Mouse (Mus musculus) CH12.LX (cell line): Measurements from ENCODE around the gene Lyl1. TPM values are rescaled to one million over a fixed set of nuclear protein-coding genes. Genes with fewer than 3 reads are reported as not detected.

ENCODE experiments used
- DNase-seq: peaks from one replicate; pipeline ENCODE4 v3.0.0-alpha.2; 2013; ENCODE audit errors: extremely low read depth
- H3K27ac ChIP-seq: 2 replicates; pipeline ENCODE4 v1.5.1; 2012; ENCODE audit warnings: low read depth, mild to moderate bottlenecking, control low read depth, moderate library complexity; ENCODE audit not compliant: insufficient read depth
- H3K27me3 ChIP-seq: replicated peaks from 2 replicates; pipeline ENCODE3; 2012; ENCODE audit warnings: inconsistent platforms
- H3K36me3 ChIP-seq, 2 experiments: replicated peaks in 1 of 2; 2 replicates each; pipeline versions ENCODE3 to v1.6.1; 2012; ENCODE audit warnings: inconsistent platforms in 1 of 2, low read length in 1 of 2, mild to moderate bottlenecking in 1 of 2, mixed read lengths in 1 of 2, moderate library complexity in 1 of 2; ENCODE audit not compliant: control insufficient read depth in 1 of 2, insufficient read depth in 1 of 2
- H3K4me1 ChIP-seq, 2 experiments: 2 replicates each; pipeline ENCODE4 v1.6.1; 2012; ENCODE audit warnings: inconsistent platforms in 1 of 2, moderate library complexity in 1 of 2; ENCODE audit not compliant: insufficient read depth in 2 of 2, control insufficient read depth in 1 of 2
- H3K4me2 ChIP-seq: 2 replicates; pipeline ENCODE4 v1.6.1; 2012; ENCODE audit warnings: low read depth, mild to moderate bottlenecking, control low read depth; ENCODE audit not compliant: poor library complexity, insufficient read depth, severe bottlenecking
- H3K4me3 ChIP-seq, 3 experiments: fragments of 150-350 bp in 1 of 3; sonication (generic) in 1 of 3; replicated peaks in 1 of 3; 2 replicates each; pipeline versions ENCODE3 to v1.5.1; 2011 to 2012; ENCODE audit warnings: low read depth in 2 of 3, low read length in 2 of 3, mild to moderate bottlenecking in 2 of 3, moderate library complexity in 2 of 3, control low read depth in 1 of 3, improper control_type of control experiment in 1 of 3, inconsistent platforms in 1 of 3, mixed read lengths in 1 of 3; ENCODE audit not compliant: poor library complexity in 1 of 3
- H3K79me2 ChIP-seq: replicated peaks from 2 replicates; pipeline ENCODE4 v1.6.1; 2012; ENCODE audit warnings: mild to moderate bottlenecking, moderate library complexity; ENCODE audit not compliant: control insufficient read depth, poor library complexity, insufficient read depth, severe bottlenecking; ENCODE audit errors: extremely low read depth
- H3K9ac ChIP-seq: 2 replicates; pipeline ENCODE4 v1.6.1; 2012; ENCODE audit warnings: low read depth, mild to moderate bottlenecking, control low read depth, moderate library complexity; ENCODE audit not compliant: insufficient read depth
- H3K9me3 ChIP-seq: replicated peaks from 2 replicates; pipeline ENCODE3; 2012; ENCODE audit warnings: low read length, inconsistent platforms, mixed read lengths
- BHLHE40 ChIP-seq: IDR thresholded peaks from 2 replicates; pipeline ENCODE4 v1.6.1; 2011; ENCODE audit warnings: mild to moderate bottlenecking, low read depth, low read length, improper control_type of control experiment
- CHD1 ChIP-seq: IDR thresholded peaks from 2 replicates; pipeline ENCODE4 v1.6.1; 2012; ENCODE audit warnings: low read depth, low read length, improper control_type of control experiment, inconsistent platforms
- CHD2 ChIP-seq: IDR thresholded peaks from 2 replicates; pipeline ENCODE4 v1.6.1; 2011; ENCODE audit warnings: low read length, improper control_type of control experiment
- ELF1 ChIP-seq: IDR thresholded peaks from 2 replicates; pipeline ENCODE4 v1.6.1; 2014; ENCODE audit warnings: low read depth, mild to moderate bottlenecking, inconsistent platforms, low read length, improper control_type of control experiment
- EP300 ChIP-seq: IDR thresholded peaks from 2 replicates; pipeline ENCODE4 v1.6.1; 2011; ENCODE audit warnings: low read length, improper control_type of control experiment
- ETS1 ChIP-seq: conservative IDR thresholded peaks from 2 replicates; pipeline ENCODE4 v1.6.1; 2012; ENCODE audit warnings: low read depth, mild to moderate bottlenecking, inconsistent platforms, low read length, improper control_type of control experiment, moderate library complexity
- GABPA ChIP-seq: IDR thresholded peaks from 2 replicates; pipeline ENCODE4 v1.6.1; 2012; ENCODE audit warnings: low read depth, low read length, improper control_type of control experiment, inconsistent platforms; ENCODE audit not compliant: insufficient replicate concordance
- HCFC1 ChIP-seq: IDR thresholded peaks from 2 replicates; pipeline ENCODE4 v1.6.1; 2012; ENCODE audit warnings: low read depth, mild to moderate bottlenecking, inconsistent platforms, low read length, improper control_type of control experiment
- IRF4 ChIP-seq: IDR thresholded peaks from 2 replicates; pipeline ENCODE4 v1.6.1; 2014; ENCODE audit warnings: low read depth, mild to moderate bottlenecking, inconsistent platforms, low read length, improper control_type of control experiment
- MAFK ChIP-seq: IDR thresholded peaks from 2 replicates; pipeline ENCODE4 v1.6.1; 2011; ENCODE audit warnings: low read length, improper control_type of control experiment; ENCODE audit not compliant: insufficient replicate concordance
- MAX ChIP-seq: IDR thresholded peaks from 2 replicates; pipeline ENCODE4 v1.6.1; 2011; ENCODE audit warnings: low read length, improper control_type of control experiment
- MAZ ChIP-seq: IDR thresholded peaks from 2 replicates; pipeline ENCODE4 v1.6.1; 2012; ENCODE audit warnings: low read depth, mild to moderate bottlenecking, inconsistent platforms, low read length, improper control_type of control experiment, moderate library complexity
- MEF2A ChIP-seq: IDR thresholded peaks from 2 replicates; pipeline ENCODE4 v1.6.1; 2014; ENCODE audit warnings: low read depth, mild to moderate bottlenecking, inconsistent platforms, low read length, improper control_type of control experiment, borderline replicate concordance
- MXI1 ChIP-seq: IDR thresholded peaks from 2 replicates; pipeline ENCODE4 v1.6.1; 2011; ENCODE audit warnings: mild to moderate bottlenecking, low read depth, low read length, improper control_type of control experiment
- MYC ChIP-seq: IDR thresholded peaks from 2 replicates; pipeline ENCODE4 v1.6.1; 2011; ENCODE audit warnings: low read depth, mild to moderate bottlenecking, improper control_type of control experiment, low read length
- NELFE ChIP-seq: IDR thresholded peaks from 2 replicates; pipeline ENCODE4 v1.6.1; 2011; ENCODE audit warnings: low read depth, low read length, improper control_type of control experiment
- POLR2A ChIP-seq: IDR thresholded peaks from 2 replicates; pipeline ENCODE4 v1.6.1; 2011; ENCODE audit warnings: low read depth, mild to moderate bottlenecking, improper control_type of control experiment, low read length
- POLR2AphosphoS2 ChIP-seq: IDR thresholded peaks from 2 replicates; pipeline ENCODE4 v1.6.1; 2011; ENCODE audit warnings: low read depth, low read length, improper control_type of control experiment
- RCOR1 ChIP-seq: conservative IDR thresholded peaks from 2 replicates; pipeline ENCODE4 v1.6.1; 2012; ENCODE audit warnings: low read depth, mild to moderate bottlenecking, inconsistent platforms, low read length, improper control_type of control experiment
- SIN3A ChIP-seq: IDR thresholded peaks from 2 replicates; pipeline ENCODE4 v1.6.1; 2012; ENCODE audit warnings: low read length, improper control_type of control experiment, inconsistent platforms
- SMC3 ChIP-seq: IDR thresholded peaks from 2 replicates; pipeline ENCODE4 v1.6.1; 2011; ENCODE audit warnings: low read depth, low read length, improper control_type of control experiment
- TBP ChIP-seq: conservative IDR thresholded peaks from 2 replicates; pipeline ENCODE4 v1.6.1; 2011; ENCODE audit warnings: low read depth, low read length, improper control_type of control experiment
- TCF12 ChIP-seq: IDR thresholded peaks from 2 replicates; pipeline ENCODE4 v1.6.1; 2014; ENCODE audit warnings: low read depth, mild to moderate bottlenecking, inconsistent platforms, low read length, improper control_type of control experiment
- UBTF ChIP-seq: IDR thresholded peaks from 2 replicates; pipeline ENCODE4 v1.6.1; 2012; ENCODE audit warnings: low read depth, mild to moderate bottlenecking, inconsistent platforms, low read length, improper control_type of control experiment, moderate library complexity
- USF1 ChIP-seq: IDR thresholded peaks from 2 replicates; pipeline ENCODE4 v1.6.1; 2014; ENCODE audit warnings: low read depth, mild to moderate bottlenecking, inconsistent platforms, low read length, improper control_type of control experiment
- USF2 ChIP-seq: conservative IDR thresholded peaks from 2 replicates; pipeline ENCODE4 v1.6.1; 2011; ENCODE audit warnings: low read depth, low read length, improper control_type of control experiment
- ZMIZ1 ChIP-seq: IDR thresholded peaks from 2 replicates; pipeline ENCODE4 v1.6.1; 2012; ENCODE audit warnings: low read depth, mild to moderate bottlenecking, inconsistent platforms, low read length, improper control_type of control experiment
- ZNF384 ChIP-seq: IDR thresholded peaks from 2 replicates; pipeline ENCODE4 v1.6.1; 2012; ENCODE audit warnings: low read depth, low read length, improper control_type of control experiment, inconsistent platforms
- dilution Hi-C: fragments of 300-500 bp; cut with MboI; formaldehyde crosslinking; loops from 2 replicates; pipeline ENCODE4 v1.14.3; 2020; ENCODE audit warnings: low sequenced_read_pairs; ENCODE audit not compliant: extremely low pct_unique_long_range_greater_than_20kb, extremely low pct_ligation_motif_present
- in situ Hi-C: fragments of 300-500 bp; cut with MboI; formaldehyde crosslinking; loops from 3 replicates; pipeline ENCODE4 v1.14.3; 2019; ENCODE audit warnings: low sequenced_read_pairs, low pct_ligation_motif_present, low pct_unique_long_range_greater_than_20kb, mixed read lengths
- polyA plus RNA-seq: library from polyadenylated mRNA; unstranded; fragments of >175 nt; gene quantifications from 2 replicates; pipeline ENCODE4 v1.2.1, GENCODE M21; 2012; ENCODE audit warnings: low read depth; ENCODE audit not compliant: insufficient read length
- total RNA-seq, 2 experiments: library from RNA; depleted of rRNA; stranded (reverse); fragments of 300-350 nt in 1 of 2; fragments of >200 nt in 1 of 2; gene quantifications; 2 replicates each; pipeline ENCODE4 v1.2.3; 2012 to 2014

Gene Lyl1
- total and polyA plus RNA-seq, 3 experiments: 20.6 to 53.2 (median 38.5) TPM

GRCm38 (mm10) chr8:84706610-84707266 is 5.5 kb downstream of the Lyl1 start:
- H3K36me3 ChIP-seq: peaks cover 9 to 31% of the 10 kb centered on the region in 2 experiments
- peak overlapping the region; percentile 63 for H3K9ac ChIP-seq
- dilution Hi-C loops (no loop called here), in situ Hi-C loops (no loop called here)
- peaks cover 12 to 54% of the 10 kb centered on the region in 2 experiments; a peak in 3 of 4 replicates for H3K4me1 ChIP-seq
- H3K4me3 ChIP-seq: peak overlapping the region; percentile 52 to 68 (median 62)
- H3K79me2 ChIP-seq: peaks cover 18% of the 10 kb centered on the region
- peaks cover 2% of the 10 kb centered on the region for H3K9me3 ChIP-seq
- peak overlapping the region; percentile 27 for H3K27ac ChIP-seq
- peaks cover 10% of the 10 kb centered on the region for H3K27me3 ChIP-seq
- TF ChIP-seq POLR2AphosphoS2 (no peak; the same call in 1 of the 2 replicates), MAX (peak; percentile 56), ELF1 (no peak), EP300 (no peak), RCOR1 (no peak), MAFK (no peak), MEF2A (0 out of 2 replicates have a peak, but pooled peaks have one; percentile 10), CHD2 (peak; percentile 42; the same call in 1 of the 2 replicates), USF1 (0 out of 2 replicates have a peak, but pooled peaks have one; percentile 11), TCF12 (0 out of 2 replicates have a peak, but pooled peaks have one; percentile 11), MXI1 (peak; percentile 85), IRF4 (peak; percentile 4; the same call in 1 of the 2 replicates), ZMIZ1 (no peak), TBP (no peak), UBTF (no peak; the same call in 1 of the 2 replicates), SIN3A (no peak), NELFE (no peak), ZNF384 (no peak)
- peak overlapping the region; percentile 71 for H3K4me2 ChIP-seq
- no peak for DNase-seq

- peaks cover 15% of the 10 kb centered on the region for H3K79me2 ChIP-seq
- H3K9me3 ChIP-seq: peaks cover 2% of the 10 kb centered on the region
- peak overlapping the region; percentile 52 to 68 (median 62) for H3K4me3 ChIP-seq
- peak; percentile 75 for DNase-seq
- H3K36me3 ChIP-seq: peaks cover 9 to 31% of the 10 kb centered on the region in 2 experiments
- dilution Hi-C loops (no loop called here), in situ Hi-C loops (no loop called here)
- H3K4me1 ChIP-seq: peaks cover 14 to 60% of the 10 kb centered on the region in 2 experiments
- peak overlapping the region; percentile 27 for H3K27ac ChIP-seq
- H3K9ac ChIP-seq: peak overlapping the region; percentile 63
- TF ChIP-seq MYC (no peak), ETS1 (no peak), MXI1 (peak; percentile 4; the same call in 1 of the 2 replicates), CHD1 (no peak), HCFC1 (no peak), TBP (no peak), ELF1 (0 out of 2 replicates have a peak, but pooled peaks have one; percentile 8), GABPA (no peak), UBTF (no peak; the same call in 1 of the 2 replicates), TCF12 (peak; percentile 60; the same call in 1 of the 2 replicates), USF2 (no peak), SMC3 (peak; percentile 4; the same call in 1 of the 2 replicates), MAZ (peak; percentile 44; the same call in 1 of the 2 replicates), ZNF384 (no peak), BHLHE40 (peak; percentile 33), ZMIZ1 (peak; percentile 41), IRF4 (peak; percentile 21; the same call in 1 of the 2 replicates), POLR2A (peak; percentile 53; the same call in 1 of the 2 replicates)
- peak overlapping the region; percentile 71 for H3K4me2 ChIP-seq
- peaks cover 12% of the 10 kb centered on the region for H3K27me3 ChIP-seq
These were observed 6.1 kb downstream of the Lyl1 start for GRCm38 (mm10) chr8:84707267-84707883.
